Mouse (Mus musculus) bone marrow, adult 2 months (tissue): ENCODE results near the gene Tbx2.

ENCODE experiments used
- CTCF ChIP-seq: fragments of 200-500 bp; IDR thresholded peaks from 2 replicates; pipeline ENCODE4 v1.5.1; 2011; ENCODE audit warnings: low read length, control low read depth; ENCODE audit not compliant: control insufficient read depth, insufficient read depth
- POLR2A ChIP-seq: fragments of 200-500 bp; IDR thresholded peaks from 2 replicates; pipeline ENCODE4 v1.6.1; 2011; ENCODE audit warnings: low read depth, mild to moderate bottlenecking, control low read depth, low read length, borderline replicate concordance; ENCODE audit not compliant: control insufficient read depth

DNA sequence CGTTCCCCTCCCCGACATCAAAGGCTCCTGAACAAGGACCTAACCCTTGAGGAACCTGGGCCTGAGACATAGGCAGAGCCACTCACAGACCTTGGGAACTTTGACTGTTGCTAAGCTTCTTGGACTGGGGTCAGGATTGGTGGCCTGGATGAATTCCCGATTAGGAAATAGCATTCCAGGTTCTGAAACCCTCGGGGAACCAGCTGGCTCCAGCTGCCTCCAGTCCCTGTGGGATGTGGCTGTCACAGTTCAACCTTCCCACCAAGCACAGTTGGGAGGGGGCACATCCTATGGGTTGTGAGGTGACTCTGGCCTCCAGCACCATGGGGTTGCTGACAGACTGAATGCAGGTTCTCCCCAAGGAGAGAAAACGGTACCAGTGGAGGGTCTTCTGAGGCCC lies 13.6 kb downstream of the Tbx2 start:
- no peak for TF ChIP-seq CTCF
- no peak for TF ChIP-seq POLR2A
